Mouse (Mus musculus) cortical plate, adult 2 months (tissue): ENCODE measurements around the gene Aak1.

Source experiments
- CTCF ChIP-seq: fragments of 200-500 bp; IDR thresholded peaks from 2 replicates; pipeline ENCODE4 v1.5.1; 2011; ENCODE audit warnings: mild to moderate bottlenecking, control low read depth, low read length; ENCODE audit not compliant: insufficient read depth; ENCODE audit errors: extremely low read depth
- POLR2A ChIP-seq: fragments of 200-500 bp; IDR thresholded peaks from 2 replicates; pipeline ENCODE4 v1.6.1; 2011; ENCODE audit warnings: mild to moderate bottlenecking, low read length, control low read depth; ENCODE audit not compliant: insufficient read depth; ENCODE audit errors: extremely low read depth

GRCm38 (mm10) chr6:87043131-87043516 lies 193.8 kb downstream of the Aak1 start:
- TF ChIP-seq POLR2A (no peak), CTCF (no peak)
